Mouse (Mus musculus) neural tube, embryonic 14.5 days (tissue): Measurements from ENCODE around the gene Chil3. TPM values are rescaled to one million over a fixed set of nuclear protein-coding genes. Genes with fewer than 3 reads are reported as not detected.

Experiments
- ATAC-seq: fragments of 200-750 bp; cut with Nextera tagmentation; 2 replicates; pipeline ENCODE4 v1.8.0; 2017; ENCODE audit warnings: low read depth, mild to moderate bottlenecking, moderate TSS enrichment, moderate library complexity
- H3K27ac ChIP-seq: fragments of 300-500 bp; sonication (generic); 2 replicates; pipeline ENCODE4 v1.5.1; 2014; ENCODE audit warnings: low read depth, mild to moderate bottlenecking, control low read depth, low read length, moderate library complexity, mixed read lengths
- H3K27me3 ChIP-seq: fragments of 300-500 bp; sonication (generic); 2 replicates; pipeline ENCODE4 v1.6.1; 2014; ENCODE audit warnings: low read length; ENCODE audit not compliant: control insufficient read depth, insufficient read depth
- H3K36me3 ChIP-seq: fragments of 300-500 bp; sonication (generic); 2 replicates; pipeline ENCODE4 v1.6.1; 2014; ENCODE audit warnings: low read length, mixed read lengths; ENCODE audit not compliant: control insufficient read depth, insufficient read depth
- H3K4me1 ChIP-seq: fragments of 300-500 bp; sonication (generic); 2 replicates; pipeline ENCODE4 v1.6.1; 2014; ENCODE audit warnings: low read length; ENCODE audit not compliant: control insufficient read depth, insufficient read depth
- H3K4me2 ChIP-seq: fragments of 300-500 bp; sonication (generic); 2 replicates; pipeline ENCODE4 v1.6.1; 2014; ENCODE audit warnings: mild to moderate bottlenecking, low read depth, low read length, control low read depth
- H3K4me3 ChIP-seq: fragments of 300-500 bp; sonication (generic); 2 replicates; pipeline ENCODE4 v1.5.1; 2014; ENCODE audit warnings: low read depth, low read length, control low read depth, mixed read lengths
- H3K9ac ChIP-seq: fragments of 300-500 bp; sonication (generic); replicated peaks from 2 replicates; pipeline ENCODE4 v1.6.1; 2014; ENCODE audit warnings: low read depth, mild to moderate bottlenecking, control low read depth, low read length, mixed read lengths
- H3K9me3 ChIP-seq: fragments of 300-500 bp; sonication (generic); 2 replicates; pipeline ENCODE4 v1.6.1; 2016; ENCODE audit warnings: low read length; ENCODE audit not compliant: control insufficient read depth
- WGBS: fragments of 180-500 bp; shearing (Covaris S2); extraction: QIAGEN DNeasy Blood & Tissue Kit; methylation state at CpG from one replicate; pipeline ENCODE4 v1.1.7; 2014; 5-methylcytosine and 5-hydroxymethylcytosine counted together
- polyA plus RNA-seq: library from polyadenylated mRNA; unstranded; fragments of >200 nt; fragmentation: Nextera tagmentation; extraction: Ambion mirVana; gene quantifications from 2 replicates; pipeline ENCODE4 v1.2.1, GENCODE M21; 2014

Gene Chil3
- polyA plus RNA-seq, 1 experiment from 2014 or later = not detected

GRCm38 (mm10) chr3:106171135-106171731, 3.9 kb upstream of the Chil3 start:
- no peaks in the 10 kb centered on the region for H3K36me3 ChIP-seq
- H3K9me3 ChIP-seq = peaks cover 8% of the 10 kb centered on the region
- no peak overlapping the region for H3K4me3 ChIP-seq
- H3K9ac ChIP-seq = no peak overlapping the region
- H3K27me3 ChIP-seq = no peaks in the 10 kb centered on the region
- WGBS = 82% methylated on average over 1 of the region's 1 CpGs
- no peaks in the 10 kb centered on the region for H3K4me1 ChIP-seq
- H3K27ac ChIP-seq = no peak overlapping the region
- no peak overlapping the region for H3K4me2 ChIP-seq
- ATAC-seq = no peak

GRCm38 (mm10) chr3:106170522-106171053, 3.2 kb upstream of the Chil3 start:
- no peak for ATAC-seq
- peaks cover 8% of the 10 kb centered on the region for H3K9me3 ChIP-seq
- WGBS = 67% methylated on average over 1 of the region's 1 CpGs

GRCm38 (mm10) chr3:106154413-106154812, 13.0 kb downstream of the Chil3 start:
- 79% methylated on average over 2 of the region's 2 CpGs for WGBS
- Histone ChIP-seq H3K9me3 (peaks cover 6% of the 10 kb centered on the region), H3K4me1 (no peaks in the 10 kb centered on the region), H3K36me3 (no peaks in the 10 kb centered on the region), H3K27me3 (no peaks in the 10 kb centered on the region), H3K27ac (no peak overlapping the region), H3K9ac (no peak overlapping the region), H3K4me3 (no peak overlapping the region), H3K4me2 (no peak overlapping the region)
- no peak for ATAC-seq

More at GRCm38 (mm10) chr3:106170522-106171053, 3.2 kb upstream of the Chil3 start:
- no peaks in the 10 kb centered on the region for H3K36me3 ChIP-seq
- H3K4me2 ChIP-seq = no peak overlapping the region
- H3K4me3 ChIP-seq = no peak overlapping the region
- H3K27ac ChIP-seq = no peak overlapping the region
- H3K27me3 ChIP-seq = no peaks in the 10 kb centered on the region
- H3K4me1 ChIP-seq = no peaks in the 10 kb centered on the region
- no peak overlapping the region for H3K9ac ChIP-seq

GRCm38 (mm10) chr3:106144081-106144480, 23.3 kb downstream of the Chil3 start:
- Histone ChIP-seq H3K4me3 (no peak overlapping the region), H3K27me3 (no peaks in the 10 kb centered on the region), H3K9me3 (no peaks in the 10 kb centered on the region), H3K4me1 (no peaks in the 10 kb centered on the region), H3K4me2 (no peak overlapping the region), H3K27ac (no peak overlapping the region), H3K36me3 (no peaks in the 10 kb centered on the region), H3K9ac (no peak overlapping the region)
- ATAC-seq = no peak
- 92% methylated on average over 10 of the region's 10 CpGs for WGBS

- ATAC-seq = no peak
- no peak overlapping the region for H3K4me3 ChIP-seq
- no peak overlapping the region for H3K9ac ChIP-seq
- 80% methylated on average over 5 of the region's 5 CpGs for WGBS
- H3K4me1 ChIP-seq = no peaks in the 10 kb centered on the region
- H3K27me3 ChIP-seq = no peaks in the 10 kb centered on the region
- peaks cover 8% of the 10 kb centered on the region; the same call in 1 of the 2 replicates for H3K9me3 ChIP-seq
- H3K4me2 ChIP-seq = no peak overlapping the region
- H3K36me3 ChIP-seq = no peaks in the 10 kb centered on the region
- H3K27ac ChIP-seq = no peak overlapping the region
Measured at GRCm38 (mm10) chr3:106131690-106132089, 35.7 kb downstream of the Chil3 start.

GRCm38 (mm10) chr3:106128807-106129493, 38.4 kb downstream of the Chil3 start:
- ATAC-seq = no peak
- no peaks in the 10 kb centered on the region for H3K4me1 ChIP-seq
- H3K4me2 ChIP-seq = no peak overlapping the region
- H3K36me3 ChIP-seq = no peaks in the 10 kb centered on the region
- H3K9me3 ChIP-seq = peaks cover 15% of the 10 kb centered on the region; the same call in 1 of the 2 replicates
- 71% methylated on average over 4 of the region's 4 CpGs for WGBS
- no peak overlapping the region for H3K9ac ChIP-seq
- no peak overlapping the region for H3K27ac ChIP-seq
- H3K27me3 ChIP-seq = no peaks in the 10 kb centered on the region
- H3K4me3 ChIP-seq = no peak overlapping the region

GRCm38 (mm10) chr3:106126999-106127398, 40.4 kb downstream of the Chil3 start:
- Histone ChIP-seq H3K4me2 (no peak overlapping the region), H3K4me1 (no peaks in the 10 kb centered on the region), H3K4me3 (no peak overlapping the region), H3K9me3 (peaks cover 17% of the 10 kb centered on the region; the same call in 1 of the 2 replicates), H3K27me3 (no peaks in the 10 kb centered on the region), H3K36me3 (no peaks in the 10 kb centered on the region), H3K27ac (no peak overlapping the region), H3K9ac (no peak overlapping the region)
- no peak for ATAC-seq

GRCm38 (mm10) chr3:106112929-106113328, 54.4 kb downstream of the Chil3 start, which contains the start of gene Chia1:
Chia1 (plus strand) TSS chr3:106113229.
- H3K27me3 ChIP-seq = no peaks in the 10 kb centered on the region
- no peak within 1 kb of the TSS for H3K4me3 ChIP-seq
- no peak within 1 kb of the TSS for H3K4me2 ChIP-seq
- H3K36me3 ChIP-seq = no peaks in the 10 kb centered on the region
- H3K9me3 ChIP-seq = no peaks in the 10 kb centered on the region
- no peak for ATAC-seq
- no peak within 1 kb of the TSS for H3K9ac ChIP-seq
- 90% methylated on average over 3 of the region's 3 CpGs for WGBS
- no peak within 1 kb of the TSS for H3K27ac ChIP-seq
- H3K4me1 ChIP-seq = no peaks in the 10 kb centered on the region
